Mouse (Mus musculus) c-Kit-positive CD71-positive TER-119-positive erythroid progenitor cells, embryonic 14.5 days (primary cell): ENCODE measurements at regions not wholly inside any gene's neighbourhood (a gene's known extent, or its start where the extent isn't known, plus 50 kb on each side); places are given as distances from the start of the nearest gene placed in this dataset.

ENCODE experiments used
- DNase-seq: peaks from one replicate; pipeline ENCODE4 v3.0.0-alpha.2; 2013; ENCODE audit warnings: low spot score

- peak; percentile 14 for DNase-seq
Measured at GRCm38 (mm10) chr5:112179213-112180057, 72.9 kb downstream of the Cryba4 start.

- DNase-seq = peak; percentile 7
Measured at GRCm38 (mm10) chr5:112182775-112183174, 69.5 kb downstream of the Cryba4 start.

GRCm38 (mm10) chr5:112195667-112196066, 56.7 kb downstream of the Cryba4 start:
- DNase-seq = no peak
